Mouse (Mus musculus): ENCODE results near the gene Psmd1. TPM values are rescaled to one million over a fixed set of nuclear protein-coding genes. Genes with fewer than 3 reads are reported as not detected.

Gene Psmd1
- polyA plus RNA-seq, 1 experiment from 2014 or later, result 188 TPM

DNA sequence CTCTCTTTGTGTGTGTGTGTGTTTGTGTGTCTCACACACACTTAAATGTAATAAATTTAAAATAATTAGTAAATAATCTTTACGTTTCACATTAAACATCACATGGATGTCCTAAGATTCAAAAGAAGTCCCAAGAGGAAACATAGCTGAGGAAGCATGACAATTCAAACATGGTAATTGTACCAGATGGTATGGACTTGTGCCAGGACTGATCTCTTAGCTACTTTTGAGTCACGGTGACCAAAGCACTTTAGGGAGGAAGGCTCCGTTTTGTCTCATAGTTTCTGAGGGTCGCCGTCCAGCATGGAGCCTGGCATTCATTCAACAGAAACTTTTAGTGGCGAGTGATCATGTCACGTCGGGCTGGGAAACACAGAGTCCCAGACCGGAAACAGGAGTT lies 84.0 kb downstream of the Psmd1 start:
- Histone ChIP-seq H3K4me2 (replicated peaks) (no peak overlapping the region), H3K27ac (no peak overlapping the region), H3K36me3 (0 out of 2 replicates have a peak, but pooled peaks cover under 1% of the 10 kb centered on the region), H3K4me3 (replicated peaks) (no peak overlapping the region), H3K9ac (replicated peaks) (no peak overlapping the region), H3K9me3 (no peaks in the 10 kb centered on the region), H3K27me3 (no peaks in the 10 kb centered on the region), H3K4me1 (replicated peaks) (no peaks in the 10 kb centered on the region)
- WGBS, result 85% methylated on average over 9 of the region's 9 CpGs
- ATAC-seq, result no peak

DNA sequence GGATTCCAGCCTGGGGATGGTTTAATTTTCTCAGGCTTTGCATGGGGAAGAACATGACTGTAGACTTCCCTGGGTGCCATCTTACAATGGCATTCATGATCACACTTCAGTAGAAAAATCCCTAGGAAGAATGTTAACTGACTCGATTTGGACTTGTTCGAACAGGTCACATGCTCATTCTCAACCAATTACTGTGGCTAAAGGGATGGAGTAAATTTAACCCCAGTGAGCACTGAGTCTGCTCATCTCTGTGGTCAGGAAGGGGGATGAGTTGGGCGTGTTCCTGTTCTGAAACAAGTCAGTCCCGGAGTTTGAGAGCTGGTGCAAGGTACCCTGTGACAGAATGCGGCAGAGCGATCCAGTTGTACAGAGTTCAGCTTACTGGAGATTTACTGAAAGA lies 86.7 kb downstream of the Psmd1 start:
- WGBS, result 90% methylated on average over 6 of the region's 6 CpGs
- H3K36me3 ChIP-seq, result no peaks in the 10 kb centered on the region
- peaks cover 18% of the 10 kb centered on the region for H3K4me1 ChIP-seq (replicated peaks)
- H3K9ac ChIP-seq (replicated peaks), result no peak overlapping the region
- H3K9me3 ChIP-seq, result no peaks in the 10 kb centered on the region
- H3K4me2 ChIP-seq (replicated peaks), result no peak overlapping the region
- no peak overlapping the region for H3K27ac ChIP-seq
- ATAC-seq, result no peak
- no peak overlapping the region for H3K4me3 ChIP-seq (replicated peaks)
- H3K27me3 ChIP-seq, result no peaks in the 10 kb centered on the region

DNA sequence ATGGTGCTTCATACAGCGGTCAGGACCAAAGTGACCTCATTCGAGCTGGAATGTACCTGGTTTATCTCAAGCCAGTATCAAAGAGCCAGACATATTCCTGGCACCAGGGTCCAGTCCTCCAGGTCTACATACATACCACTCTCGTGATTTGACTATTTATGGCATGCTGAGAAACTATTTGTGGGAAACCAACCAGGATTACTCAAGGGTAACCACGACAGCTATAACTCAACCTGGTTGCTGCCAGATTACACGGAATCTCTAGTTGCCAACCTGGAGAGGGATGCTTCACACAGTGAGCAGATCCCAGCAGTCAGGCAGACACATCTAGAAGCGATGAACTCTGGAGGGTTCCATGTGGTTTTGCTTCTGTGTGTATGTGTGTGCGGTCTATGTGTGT lies 87.2 kb downstream of the Psmd1 start:
- ATAC-seq, result no peak

GRCm38 (mm10) chr1:86152618-86153017 lies 88.4 kb downstream of the Psmd1 start:
- Histone ChIP-seq H3K36me3 (peaks cover 4% of the 10 kb centered on the region; the same call in 1 of the 2 replicates), H3K27ac (no peak overlapping the region), H3K4me2 (replicated peaks) (no peak overlapping the region), H3K9me3 (no peaks in the 10 kb centered on the region), H3K4me3 (replicated peaks) (no peak overlapping the region), H3K4me1 (replicated peaks) (peaks cover 19% of the 10 kb centered on the region), H3K9ac (replicated peaks) (no peak overlapping the region), H3K27me3 (no peaks in the 10 kb centered on the region)
- WGBS, result 79% methylated on average over 1 of the region's 1 CpGs
- ATAC-seq, result no peak

More for the DNA sequence above, 87.2 kb downstream of the Psmd1 start:
- Histone ChIP-seq H3K27me3 (no peaks in the 10 kb centered on the region), H3K4me3 (replicated peaks) (no peak overlapping the region), H3K27ac (no peak overlapping the region), H3K9ac (replicated peaks) (no peak overlapping the region), H3K9me3 (no peaks in the 10 kb centered on the region), H3K4me2 (replicated peaks) (no peak overlapping the region), H3K36me3 (no peaks in the 10 kb centered on the region), H3K4me1 (replicated peaks) (peaks cover 19% of the 10 kb centered on the region)
- 88% methylated on average over 7 of the region's 7 CpGs for WGBS

DNA sequence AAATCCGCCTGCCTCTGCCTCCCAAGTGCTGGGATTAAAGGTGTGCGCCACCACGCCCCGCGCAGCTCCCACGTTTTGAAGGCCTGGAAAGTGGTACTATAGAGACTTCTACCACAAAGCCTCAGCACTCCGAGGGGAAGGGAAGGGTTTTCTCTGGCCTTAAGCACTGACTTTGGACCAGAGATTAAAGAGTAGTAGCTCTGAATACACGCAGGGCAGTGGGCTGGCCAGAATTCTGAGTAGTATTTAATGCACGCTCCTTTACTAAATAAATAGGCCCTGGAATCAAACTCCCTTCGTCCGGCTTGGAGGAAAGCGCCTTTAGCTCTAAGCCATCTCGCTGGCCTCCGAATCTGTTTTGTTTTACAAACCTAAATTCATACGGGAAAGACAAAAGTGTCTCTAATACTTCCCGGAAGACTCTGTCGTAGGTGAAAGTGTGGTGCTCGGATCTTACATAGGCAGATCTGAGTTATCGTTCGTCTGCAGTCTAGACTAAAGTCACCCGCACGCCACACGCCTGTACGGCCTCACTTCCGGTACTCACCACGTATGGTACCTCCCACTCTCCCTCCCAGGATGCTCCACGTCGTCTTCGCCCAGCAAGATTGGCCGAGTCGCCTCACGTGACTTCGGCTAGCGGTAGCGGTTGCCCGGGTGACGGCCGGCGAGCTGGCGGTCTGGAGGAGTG lies 90.1 kb downstream of the Psmd1 start, which contains the start of gene Armc9:
Gene Armc9 (plus strand): TSS at position 648 of the 691 bp plus-strand sequence.
- no peaks in the 10 kb centered on the region for H3K9me3 ChIP-seq
- no peaks in the 10 kb centered on the region for H3K27me3 ChIP-seq
- peaks cover 14% of the 10 kb centered on the region for H3K36me3 ChIP-seq
- H3K4me3 ChIP-seq (replicated peaks), result peak within 1 kb of the TSS; percentile 79
- peak within 1 kb of the TSS; percentile 89 for H3K9ac ChIP-seq (replicated peaks)
- peak; percentile 100 for ATAC-seq
- H3K4me2 ChIP-seq (replicated peaks), result peak within 1 kb of the TSS; percentile 83
- H3K4me1 ChIP-seq (replicated peaks), result peaks cover 19% of the 10 kb centered on the region
- peak within 1 kb of the TSS; percentile 79 for H3K27ac ChIP-seq
- 4% methylated on average over 40 of the region's 40 CpGs for WGBS

DNA sequence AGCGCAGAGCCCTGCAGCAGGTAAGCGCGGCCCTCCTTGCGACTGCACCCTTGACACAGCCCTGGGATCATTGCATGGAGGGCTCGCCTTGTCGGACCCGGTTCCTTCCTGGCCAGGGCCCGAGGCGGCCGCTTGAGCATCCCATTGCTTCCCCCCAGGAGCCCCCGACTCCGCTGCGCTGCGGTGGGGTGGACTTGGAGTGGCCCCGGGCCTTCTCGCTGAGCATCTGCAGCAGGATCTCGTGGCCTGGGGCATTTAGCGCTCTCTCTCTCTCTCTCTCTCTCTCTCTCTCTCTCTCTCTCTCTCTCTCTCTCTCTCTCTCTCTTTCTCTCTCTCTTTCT lies 90.6 kb downstream of the Psmd1 start:
- peaks cover 14% of the 10 kb centered on the region for H3K36me3 ChIP-seq
- peak overlapping the region; percentile 83 for H3K4me2 ChIP-seq (replicated peaks)
- peak overlapping the region; percentile 79 for H3K4me3 ChIP-seq (replicated peaks)
- H3K27ac ChIP-seq, result 0 out of 2 replicates have a peak overlapping the region, but pooled peaks have one; percentile 47
- under 1% methylated on average over 18 of the region's 18 CpGs for WGBS
- peaks cover 19% of the 10 kb centered on the region for H3K4me1 ChIP-seq (replicated peaks)
- H3K9ac ChIP-seq (replicated peaks), result peak overlapping the region; percentile 89
- no peak for ATAC-seq
- H3K27me3 ChIP-seq, result no peaks in the 10 kb centered on the region
- no peaks in the 10 kb centered on the region for H3K9me3 ChIP-seq

- Histone ChIP-seq H3K27ac (no peak overlapping the region), H3K27me3 (no peaks in the 10 kb centered on the region), H3K4me3 (replicated peaks) (no peak overlapping the region), H3K9ac (replicated peaks) (peak overlapping the region; percentile 89; the same call in 1 of the 2 replicates), H3K9me3 (no peaks in the 10 kb centered on the region), H3K4me2 (replicated peaks) (0 out of 2 replicates have a peak overlapping the region, but pooled peaks have one; percentile 83), H3K36me3 (peaks cover 23% of the 10 kb centered on the region), H3K4me1 (replicated peaks) (peaks cover 19% of the 10 kb centered on the region)
- no peak for ATAC-seq
- 85% methylated on average over 3 of the region's 3 CpGs for WGBS
Observed at GRCm38 (mm10) chr1:86156075-86156474, 91.9 kb downstream of the Psmd1 start.

GRCm38 (mm10) chr1:86156595-86156994 lies 92.4 kb downstream of the Psmd1 start:
- Histone ChIP-seq H3K9me3 (no peaks in the 10 kb centered on the region), H3K36me3 (peaks cover 28% of the 10 kb centered on the region), H3K27me3 (no peaks in the 10 kb centered on the region), H3K4me2 (replicated peaks) (no peak overlapping the region), H3K27ac (no peak overlapping the region), H3K9ac (replicated peaks) (0 out of 2 replicates have a peak overlapping the region, but pooled peaks have one; percentile 89), H3K4me3 (replicated peaks) (no peak overlapping the region), H3K4me1 (replicated peaks) (peaks cover 19% of the 10 kb centered on the region)
- ATAC-seq, result no peak
- WGBS, result 93% methylated on average over 6 of the region's 6 CpGs

DNA sequence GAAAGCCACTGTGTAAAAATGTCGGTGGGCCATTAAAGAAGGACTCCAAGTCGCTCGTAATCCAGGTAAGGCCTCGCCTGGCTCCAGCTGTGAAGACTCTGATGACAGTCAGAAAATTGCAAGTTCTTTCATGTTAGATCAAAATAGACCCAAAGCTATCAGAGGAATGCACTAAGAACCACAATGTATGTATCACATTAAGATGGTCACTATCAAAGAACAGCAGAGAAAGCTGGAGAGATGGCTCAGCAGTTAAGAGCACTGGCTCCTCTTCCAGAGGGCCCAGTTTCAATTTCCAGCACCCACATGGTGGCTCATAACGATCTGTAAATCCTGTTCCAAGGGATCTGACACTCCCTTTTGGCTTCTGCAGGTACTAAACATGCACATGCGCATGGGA lies 95.9 kb downstream of the Psmd1 start:
- no peak overlapping the region for H3K4me3 ChIP-seq (replicated peaks)
- peaks cover 10% of the 10 kb centered on the region for H3K4me1 ChIP-seq (replicated peaks)
- WGBS, result 93% methylated on average over 6 of the region's 6 CpGs
- H3K27me3 ChIP-seq, result no peaks in the 10 kb centered on the region
- ATAC-seq, result no peak
- H3K9me3 ChIP-seq, result no peaks in the 10 kb centered on the region
- peaks cover 58% of the 10 kb centered on the region for H3K36me3 ChIP-seq
- H3K27ac ChIP-seq, result no peak overlapping the region
- no peak overlapping the region for H3K9ac ChIP-seq (replicated peaks)
- no peak overlapping the region for H3K4me2 ChIP-seq (replicated peaks)

DNA sequence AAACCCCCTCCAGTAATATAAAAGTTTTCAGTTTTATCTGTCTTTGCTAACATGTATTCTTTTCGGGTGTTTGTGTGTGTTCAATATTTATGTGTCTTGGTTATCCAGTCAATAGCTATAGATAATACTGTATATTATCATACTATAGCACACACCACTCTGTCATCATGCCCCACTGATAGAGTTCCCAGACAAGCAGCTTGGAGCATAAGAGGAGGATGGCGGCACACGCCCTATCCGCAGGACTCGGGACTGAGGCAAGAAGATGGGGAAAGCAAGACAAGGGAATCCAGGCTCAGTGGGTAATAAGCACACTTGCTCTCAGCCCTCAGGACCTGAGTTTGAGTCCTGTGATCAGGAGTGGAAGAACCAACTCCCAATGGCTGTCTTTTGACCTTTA lies 96.3 kb downstream of the Psmd1 start:
- Histone ChIP-seq H3K9me3 (no peaks in the 10 kb centered on the region), H3K36me3 (peaks cover 58% of the 10 kb centered on the region), H3K27me3 (no peaks in the 10 kb centered on the region), H3K4me2 (replicated peaks) (no peak overlapping the region), H3K4me3 (replicated peaks) (no peak overlapping the region), H3K9ac (replicated peaks) (no peak overlapping the region), H3K27ac (no peak overlapping the region), H3K4me1 (replicated peaks) (peaks cover 6% of the 10 kb centered on the region)
- ATAC-seq, result no peak
- 93% methylated on average over 5 of the region's 5 CpGs for WGBS

DNA sequence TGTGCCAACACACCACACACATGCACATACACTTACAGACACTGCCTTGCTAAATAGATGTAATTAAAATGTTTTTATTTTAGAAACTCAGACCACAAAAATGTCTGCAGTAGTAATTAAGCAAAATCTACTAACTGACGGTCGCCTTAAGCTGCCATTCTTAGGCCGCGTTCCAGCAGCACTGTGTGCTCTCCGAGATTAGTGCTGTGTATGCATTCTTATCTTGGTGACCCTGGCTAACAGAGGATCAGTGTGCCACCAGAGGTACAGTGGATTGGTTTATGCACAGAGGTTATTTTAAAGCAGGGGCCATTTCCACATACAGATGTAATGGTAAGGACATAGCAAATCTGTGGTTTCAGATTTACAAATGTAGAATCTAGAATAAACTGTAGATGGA lies 96.9 kb downstream of the Psmd1 start:
- H3K27ac ChIP-seq, result no peak overlapping the region
- no peaks in the 10 kb centered on the region; the same call in 1 of the 2 replicates for H3K4me1 ChIP-seq (replicated peaks)
- H3K27me3 ChIP-seq, result no peaks in the 10 kb centered on the region
- no peak for ATAC-seq
- no peak overlapping the region for H3K4me2 ChIP-seq (replicated peaks)
- H3K4me3 ChIP-seq (replicated peaks), result no peak overlapping the region
- no peaks in the 10 kb centered on the region for H3K9me3 ChIP-seq
- H3K36me3 ChIP-seq, result peaks cover 59% of the 10 kb centered on the region
- no peak overlapping the region for H3K9ac ChIP-seq (replicated peaks)
- 96% methylated on average over 5 of the region's 5 CpGs for WGBS

GRCm38 (mm10) chr1:86174602-86175001 lies 110.4 kb downstream of the Psmd1 start:
- Histone ChIP-seq H3K4me3 (replicated peaks) (no peak overlapping the region), H3K4me2 (replicated peaks) (no peak overlapping the region), H3K4me1 (replicated peaks) (no peaks in the 10 kb centered on the region), H3K9ac (replicated peaks) (no peak overlapping the region), H3K36me3 (peaks cover 81% of the 10 kb centered on the region), H3K27me3 (no peaks in the 10 kb centered on the region), H3K9me3 (no peaks in the 10 kb centered on the region), H3K27ac (no peak overlapping the region)
- ATAC-seq, result no peak
- WGBS, result 92% methylated on average over 5 of the region's 5 CpGs

GRCm38 (mm10) chr1:86176066-86176465 lies 111.9 kb downstream of the Psmd1 start:
- ATAC-seq, result no peak
- H3K36me3 ChIP-seq, result peaks cover 74% of the 10 kb centered on the region
- 94% methylated on average over 2 of the region's 2 CpGs for WGBS
- no peak overlapping the region for H3K4me3 ChIP-seq (replicated peaks)
- no peaks in the 10 kb centered on the region for H3K27me3 ChIP-seq
- no peak overlapping the region for H3K27ac ChIP-seq
- no peaks in the 10 kb centered on the region for H3K4me1 ChIP-seq (replicated peaks)
- H3K9ac ChIP-seq (replicated peaks), result no peak overlapping the region
- H3K9me3 ChIP-seq, result no peaks in the 10 kb centered on the region
- no peak overlapping the region for H3K4me2 ChIP-seq (replicated peaks)
